Mouse (Mus musculus) right cerebral cortex, adult 2 months (tissue): ENCODE data around the gene Spata31d1d.
"Not testable (repeated sequence)": the region's sequence is repeated elsewhere in the genome, so short reads cannot be mapped to it uniquely, and the experiment has no call there.

Source experiments
- DNase-seq, 2 experiments: peaks; one replicate each; pipeline ENCODE4 v3.0.0; 2021 to 2022; ENCODE audit warnings: low spot score in 2 of 2

Gene Spata31d1d

DNA sequence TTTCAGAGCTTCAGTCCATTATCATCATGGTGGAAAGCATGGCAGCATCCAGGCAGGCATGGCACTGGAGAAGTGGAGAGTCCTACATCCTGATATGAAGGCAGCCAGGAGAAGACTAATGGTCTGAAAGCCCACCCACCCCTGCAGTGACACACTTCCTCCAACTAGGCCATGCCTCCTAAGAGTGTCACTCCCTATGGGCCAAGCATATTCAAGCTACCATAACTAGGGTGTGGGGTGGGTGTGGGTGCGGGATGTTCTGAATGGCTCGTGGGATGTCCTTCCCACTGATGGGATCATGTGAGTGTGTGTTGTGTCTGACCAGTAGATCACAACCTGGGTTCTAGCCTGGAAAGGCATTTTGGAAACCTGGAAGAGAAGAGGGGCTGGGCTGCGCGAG, 2.4 kb upstream of the Spata31d1d start:
- no peak for DNase-seq

- DNase-seq: peak; percentile 87 to 91
These were observed 3.0 kb downstream of the Spata31d1d start for GRCm38 (mm10) chr13:59728378-59729093.

DNA sequence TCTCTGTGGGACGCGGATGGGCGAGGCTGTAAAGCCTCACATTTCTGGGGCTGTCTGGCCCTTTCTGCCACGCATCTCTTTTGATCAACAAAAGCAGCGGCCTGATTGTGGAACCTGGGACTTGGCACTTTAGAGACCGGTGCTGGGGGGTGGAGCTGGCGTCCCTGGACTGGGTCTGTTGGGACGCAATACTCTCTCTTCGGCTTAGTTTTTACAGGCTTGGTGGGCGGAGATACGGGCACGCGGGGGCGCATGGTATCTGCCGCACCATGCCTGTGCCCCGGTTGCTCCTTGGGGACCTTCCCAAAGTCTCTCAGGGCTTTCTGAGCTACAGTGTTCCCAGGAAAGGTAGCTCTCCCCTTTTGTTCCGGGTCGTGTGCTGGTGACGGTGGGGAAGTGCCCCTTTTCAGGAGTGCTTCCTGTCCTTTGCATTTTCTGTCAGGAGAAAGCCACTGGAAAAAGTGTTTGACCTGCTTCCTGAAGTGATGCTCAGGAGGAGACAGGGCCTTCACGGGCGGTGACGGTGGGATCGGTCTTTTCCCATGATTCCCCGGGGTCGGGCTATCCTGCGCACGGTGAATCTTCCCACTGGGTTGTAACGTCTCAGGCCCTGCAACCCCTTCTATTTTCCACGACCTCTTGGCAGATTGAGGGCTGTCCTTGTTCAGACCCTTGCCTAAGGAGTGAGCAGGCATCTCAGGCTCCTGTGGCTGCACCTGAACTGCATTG, 5.2 kb downstream of the Spata31d1d start:
- no peak for DNase-seq

GRCm38 (mm10) chr13:59722089-59722488, 9.5 kb downstream of the Spata31d1d start:
- DNase-seq: not testable (repeated sequence)

GRCm38 (mm10) chr13:59719475-59719874, 12.1 kb downstream of the Spata31d1d start:
- no peak for DNase-seq

- DNase-seq: not testable (repeated sequence)
These were observed 12.6 kb downstream of the Spata31d1d start for GRCm38 (mm10) chr13:59718857-59719440.

GRCm38 (mm10) chr13:59713710-59714109, 17.8 kb downstream of the Spata31d1d start:
- DNase-seq: no peak

DNA sequence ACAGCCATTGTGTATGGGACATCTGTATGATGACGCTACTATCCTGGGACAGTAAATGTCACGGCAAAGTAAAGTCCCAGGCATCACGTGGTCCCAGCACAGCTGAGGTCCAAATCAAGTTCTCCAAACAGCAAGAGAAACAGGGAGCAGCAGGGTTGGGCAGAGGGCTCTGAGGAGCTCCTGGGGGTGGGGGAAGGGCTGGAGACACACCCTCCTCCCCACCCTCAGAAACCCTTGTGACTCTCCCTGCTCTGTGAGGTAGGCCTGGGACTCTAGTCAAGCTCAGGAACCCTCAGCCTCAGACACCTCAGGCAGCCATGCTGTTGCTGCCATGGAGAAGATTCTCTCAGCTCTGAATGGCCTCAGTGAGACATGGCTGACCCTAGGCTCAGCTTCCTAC, 19.6 kb downstream of the Spata31d1d start, which contains the start of gene Spata31d1b:
TSS of gene Spata31d1b (plus strand) at position 301 of the 400 bp plus-strand sequence.
- DNase-seq: not testable (repeated sequence)

DNA sequence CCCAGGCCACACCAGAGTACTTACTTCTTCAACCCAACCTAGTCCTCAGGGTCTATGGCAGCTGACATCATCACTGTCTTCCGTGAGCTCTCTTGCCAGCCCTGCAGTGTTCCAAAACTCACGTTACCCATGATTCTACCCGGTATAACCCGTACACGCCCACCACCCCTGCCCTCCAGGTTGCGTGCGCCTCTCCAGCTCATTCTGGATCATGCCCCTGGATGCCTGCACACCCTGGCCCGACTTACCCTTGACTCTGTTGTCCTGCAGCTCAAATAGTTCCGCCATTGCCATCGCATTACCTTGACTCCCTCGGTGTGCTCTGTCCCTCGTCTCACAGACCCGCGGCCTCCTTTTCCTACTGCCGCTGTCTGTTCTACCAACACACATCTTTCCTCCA, 21.3 kb downstream of the Spata31d1d start, which contains the start of gene Spata31d1a:
TSS of gene Spata31d1a (minus strand) at position 101 of the 400 bp plus-strand sequence.
- DNase-seq: no peak

- DNase-seq: peak; percentile 26 to 32
These were observed 27.0 kb downstream of the Spata31d1d start for GRCm38 (mm10) chr13:59704562-59704961.

GRCm38 (mm10) chr13:59703514-59703913, 28.0 kb downstream of the Spata31d1d start:
- peak; percentile 48 to 52 for DNase-seq

- DNase-seq: not testable (repeated sequence)
These were observed 31.4 kb downstream of the Spata31d1d start for GRCm38 (mm10) chr13:59700137-59700536.

DNA sequence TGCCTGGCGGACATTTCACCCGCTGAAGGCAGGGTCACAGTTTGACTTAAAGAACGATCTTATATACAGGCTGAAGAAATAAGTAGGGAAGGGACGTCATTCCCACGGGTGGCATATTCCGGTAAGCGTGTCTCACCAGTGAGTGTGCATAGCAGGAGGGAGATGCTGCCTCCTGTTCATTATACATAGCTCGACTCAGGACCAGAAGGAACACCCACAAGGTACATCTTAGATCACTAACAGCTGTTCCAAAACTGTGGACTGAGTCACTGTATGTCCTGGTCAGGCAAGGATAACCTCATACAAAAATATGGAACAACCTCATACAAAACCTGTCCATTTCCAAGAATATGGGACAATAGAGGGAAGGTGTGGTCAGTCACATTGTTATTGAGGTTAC, 32.4 kb downstream of the Spata31d1d start:
- DNase-seq: peak in 1 of 2 experiments; percentile 44

DNA sequence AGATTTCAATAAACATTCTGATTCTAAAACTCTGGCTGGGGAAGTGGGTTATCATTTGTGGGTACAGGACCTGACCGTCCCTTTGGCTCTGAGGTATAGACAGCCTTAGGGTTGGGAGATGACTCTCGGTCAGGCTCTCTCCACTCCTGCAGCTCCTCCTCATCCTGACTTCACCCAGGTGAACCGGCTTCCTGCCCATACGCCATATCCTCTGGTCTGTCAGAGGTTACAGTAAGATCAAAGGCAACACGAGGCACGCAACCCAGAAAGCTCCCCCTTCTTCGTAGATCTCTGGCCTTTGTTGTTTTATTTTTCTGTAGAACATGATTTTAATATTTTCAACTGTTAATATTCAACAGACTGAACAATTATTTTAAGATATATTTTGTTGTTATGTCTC, 35.8 kb downstream of the Spata31d1d start:
- no peak for DNase-seq

GRCm38 (mm10) chr13:59694008-59694407, 37.5 kb downstream of the Spata31d1d start, which contains the start of gene 4921517D22Rik:
Gene 4921517D22Rik, minus strand, starts transcription at chr13:59694108.
- no peak for DNase-seq

- no peak for DNase-seq
These were observed 40.1 kb downstream of the Spata31d1d start for GRCm38 (mm10) chr13:59691478-59691877.

DNA sequence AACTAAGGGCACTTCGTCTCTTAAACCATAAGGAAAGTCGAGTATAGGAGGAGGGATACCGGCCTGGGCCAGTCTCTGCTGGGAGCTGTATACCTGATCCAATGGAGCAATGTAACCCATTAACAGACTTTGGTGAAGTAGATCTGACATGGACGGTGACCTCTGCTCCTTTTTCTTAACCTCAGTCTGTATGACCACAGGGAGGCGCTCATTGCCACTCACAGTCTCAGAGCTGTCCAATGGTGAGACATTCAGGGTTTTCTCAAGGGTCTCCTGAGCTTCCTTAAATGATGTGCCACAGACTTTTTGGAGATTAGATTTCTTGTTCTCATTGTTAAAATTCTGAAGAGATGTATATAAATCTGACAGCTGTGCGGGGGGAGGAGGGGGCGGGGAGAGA, 41.0 kb downstream of the Spata31d1d start:
- no peak for DNase-seq

DNA sequence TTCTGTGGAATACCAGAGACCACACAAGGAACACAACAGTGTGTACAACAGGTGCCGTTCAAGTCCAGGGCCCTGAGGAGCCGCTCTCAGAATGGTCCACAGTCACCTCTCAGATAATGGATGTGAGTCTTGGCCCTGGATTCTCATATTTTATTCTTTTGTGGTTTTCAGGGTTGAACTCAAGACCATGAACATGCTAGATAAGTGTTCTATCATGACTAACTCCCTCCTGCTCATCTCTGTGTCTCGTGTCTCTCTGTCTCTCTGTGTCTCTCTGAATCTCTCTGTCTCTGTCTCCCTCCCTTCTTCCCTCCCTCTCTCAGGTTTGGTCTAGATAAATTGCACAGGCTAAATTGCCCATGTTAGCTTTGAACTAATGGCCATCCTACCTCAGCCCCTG, 41.7 kb downstream of the Spata31d1d start:
- DNase-seq: no peak

DNA sequence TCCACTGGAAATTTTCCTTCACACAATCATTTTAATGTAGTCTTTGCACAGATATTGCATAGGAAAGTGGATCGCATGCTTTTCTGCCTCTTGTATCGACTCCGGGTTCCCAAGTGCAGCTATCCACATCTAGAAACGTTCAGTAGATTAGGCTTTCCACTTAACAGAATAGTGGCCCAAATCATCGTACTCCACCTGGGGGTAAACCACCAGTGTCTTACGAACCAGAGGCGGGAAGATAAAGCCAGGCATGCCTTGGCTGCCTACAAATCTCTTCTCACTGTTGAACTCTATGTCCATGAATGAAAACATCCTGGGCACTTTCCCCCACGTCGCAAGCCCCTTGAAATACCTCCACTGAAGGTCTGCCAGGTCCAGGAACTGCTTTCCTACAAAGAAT, 42.2 kb downstream of the Spata31d1d start:
- DNase-seq: no peak

DNA sequence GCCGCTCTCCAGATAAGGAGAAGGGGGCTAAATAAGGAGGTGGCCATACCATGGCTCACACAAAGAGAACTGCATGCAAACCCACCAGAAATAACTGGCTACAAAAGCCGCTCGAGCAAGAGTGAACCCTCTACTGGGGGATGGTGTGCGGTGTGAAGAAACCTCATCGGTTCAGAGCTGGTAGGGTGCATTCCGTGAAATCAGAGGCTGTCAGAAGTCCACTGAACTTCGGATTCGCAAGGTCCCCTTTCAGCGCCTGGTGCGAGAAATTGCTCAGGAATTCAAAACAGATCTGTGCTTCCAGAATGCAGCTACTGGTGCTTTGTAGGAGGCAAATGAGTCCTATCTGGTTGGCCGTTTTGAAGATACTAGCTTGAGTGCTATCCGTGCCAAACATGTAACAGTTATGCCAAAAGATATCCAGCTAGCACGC, 43.2 kb downstream of the Spata31d1d start:
- DNase-seq: no peak

DNA sequence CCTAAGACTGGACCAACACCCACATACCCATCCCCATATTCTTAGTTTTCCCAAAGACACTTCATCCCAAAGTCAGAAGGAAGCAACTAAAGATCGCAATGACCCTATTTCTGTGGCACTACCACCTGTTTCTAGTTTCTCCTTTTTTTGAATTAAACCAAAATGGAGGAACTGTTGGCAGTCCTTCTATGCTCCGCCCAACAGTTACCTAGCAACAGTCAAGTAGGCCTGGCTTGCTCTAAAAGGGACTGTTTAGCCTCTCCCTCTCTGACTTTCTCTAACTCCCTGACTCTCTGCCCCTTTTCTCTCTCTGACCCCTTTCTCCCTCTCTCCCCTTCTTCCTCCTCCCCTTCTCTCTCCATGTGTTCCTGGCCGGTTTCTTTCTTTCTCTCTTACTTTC, 46.3 kb downstream of the Spata31d1d start:
- DNase-seq: no peak

DNA sequence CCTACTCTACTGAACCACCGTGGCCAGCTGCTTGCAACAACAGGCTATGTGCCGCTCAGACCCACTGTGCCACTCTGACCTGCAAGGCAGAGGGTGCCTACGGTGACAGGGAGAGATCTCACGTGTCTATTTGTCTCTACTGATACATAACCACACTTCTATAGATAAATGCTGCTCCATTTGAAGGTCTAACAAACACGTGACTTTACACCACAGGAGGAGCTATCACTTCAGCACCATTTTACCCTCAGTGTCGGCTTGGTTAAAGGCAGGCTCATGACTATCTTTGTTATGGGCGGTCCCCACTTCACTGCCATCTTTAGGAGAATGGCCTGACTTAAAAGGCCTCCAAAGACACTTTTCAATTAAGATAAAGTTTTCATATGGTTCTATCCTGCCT, 48.9 kb downstream of the Spata31d1d start:
- DNase-seq: no peak
